Mouse (Mus musculus) CH12.LX (cell line): ENCODE results near the gene Vcan.

Experiments used
- CTCF ChIP-seq, 2 experiments: IDR thresholded peaks in 1 of 2; conservative IDR thresholded peaks in 1 of 2; 2 replicates each; pipeline ENCODE4 v1.5.1; 2011 to 2012; ENCODE audit warnings: low read depth in 2 of 2, low read length in 2 of 2, improper control_type of control experiment in 1 of 2, inconsistent platforms in 1 of 2, mild to moderate bottlenecking in 1 of 2, moderate library complexity in 1 of 2
- EP300 ChIP-seq: IDR thresholded peaks from 2 replicates; pipeline ENCODE4 v1.6.1; 2011; ENCODE audit warnings: low read length, improper control_type of control experiment
- HCFC1 ChIP-seq: IDR thresholded peaks from 2 replicates; pipeline ENCODE4 v1.6.1; 2012; ENCODE audit warnings: low read depth, mild to moderate bottlenecking, inconsistent platforms, low read length, improper control_type of control experiment
- IRF4 ChIP-seq: IDR thresholded peaks from 2 replicates; pipeline ENCODE4 v1.6.1; 2014; ENCODE audit warnings: low read depth, mild to moderate bottlenecking, inconsistent platforms, low read length, improper control_type of control experiment
- POLR2A ChIP-seq: IDR thresholded peaks from 2 replicates; pipeline ENCODE4 v1.6.1; 2011; ENCODE audit warnings: low read depth, mild to moderate bottlenecking, improper control_type of control experiment, low read length
- RCOR1 ChIP-seq: conservative IDR thresholded peaks from 2 replicates; pipeline ENCODE4 v1.6.1; 2012; ENCODE audit warnings: low read depth, mild to moderate bottlenecking, inconsistent platforms, low read length, improper control_type of control experiment

GRCm38 (mm10) chr13:89741116-89741551, 1.2 kb downstream of the Vcan start:
- TF ChIP-seq POLR2A, result no peak
- no peak for TF ChIP-seq EP300
- TF ChIP-seq CTCF (conservative IDR thresholded peaks at IDR 0.05 in 1 of 2, IDR thresholded peaks at IDR 0.05 in 1 of 2; ENCODE audit: low read depth in 2 of 2, low read length in 2 of 2), result no peak
- TF ChIP-seq HCFC1, result no peak
- no peak for TF ChIP-seq IRF4
- no peak for TF ChIP-seq RCOR1
